Mouse (Mus musculus): ENCODE data around the gene Jag2.

The Jag2 gene

GRCm38 (mm10) chr12:112941156-112941775, 11.7 kb upstream of the Jag2 start:
- DNase-seq: peak; percentile 64 to 75

- no peak for DNase-seq
These were observed 11.1 kb upstream of the Jag2 start for GRCm38 (mm10) chr12:112940710-112941109.

- no peak for DNase-seq
These were observed 10.7 kb upstream of the Jag2 start for GRCm38 (mm10) chr12:112940238-112940637.

GRCm38 (mm10) chr12:112938873-112939565, 9.4 kb upstream of the Jag2 start:
- peak; percentile 65 to 77 for DNase-seq

GRCm38 (mm10) chr12:112938366-112938765, 8.8 kb upstream of the Jag2 start:
- DNase-seq: no peak

- DNase-seq: peak in 1 of 2 experiments; percentile 44
These were observed 8.3 kb upstream of the Jag2 start for GRCm38 (mm10) chr12:112937906-112938305.

GRCm38 (mm10) chr12:112932647-112933046, 3.1 kb upstream of the Jag2 start:
- no peak for DNase-seq

GRCm38 (mm10) chr12:112928401-112929241, 955 bp downstream of the Jag2 start:
- peak; percentile 68 for DNase-seq

- DNase-seq: peak; percentile 59 to 65
These were observed 2.3 kb downstream of the Jag2 start for GRCm38 (mm10) chr12:112927265-112927664.

GRCm38 (mm10) chr12:112925950-112926349, 3.6 kb downstream of the Jag2 start:
- no peak for DNase-seq

GRCm38 (mm10) chr12:112922541-112922940, 7.0 kb downstream of the Jag2 start:
- DNase-seq: peak; percentile 40 to 53

- DNase-seq: no peak
These were observed 8.1 kb downstream of the Jag2 start for GRCm38 (mm10) chr12:112921518-112921917.

GRCm38 (mm10) chr12:112917906-112918305, 11.7 kb downstream of the Jag2 start:
- no peak for DNase-seq

- no peak for DNase-seq
These were observed 12.1 kb downstream of the Jag2 start for GRCm38 (mm10) chr12:112917486-112917885.

GRCm38 (mm10) chr12:112916698-112917400, 12.7 kb downstream of the Jag2 start:
- no peak for DNase-seq

- peak; percentile 42 to 44 for DNase-seq
These were observed 14.0 kb downstream of the Jag2 start for GRCm38 (mm10) chr12:112915587-112915986.

- no peak for DNase-seq
These were observed 15.0 kb downstream of the Jag2 start for GRCm38 (mm10) chr12:112914527-112914926.

- DNase-seq: peak; percentile 85 to 89
These were observed 16.4 kb downstream of the Jag2 start for GRCm38 (mm10) chr12:112912951-112913745.

- no peak for DNase-seq
These were observed 17.9 kb downstream of the Jag2 start for GRCm38 (mm10) chr12:112911701-112912100.

- DNase-seq: no peak
These were observed 20.6 kb downstream of the Jag2 start for GRCm38 (mm10) chr12:112908991-112909390.

GRCm38 (mm10) chr12:112905001-112905400, 24.6 kb downstream of the Jag2 start:
- DNase-seq: no peak

- DNase-seq: peak in 1 of 2 experiments; percentile 50
These were observed 25.6 kb downstream of the Jag2 start for GRCm38 (mm10) chr12:112903941-112904340.
